Mouse (Mus musculus) kidney, postnatal 14 days (tissue): ENCODE measurements around the gene Setd3.
"Not testable (repeated sequence)": the region's sequence is repeated elsewhere in the genome, so short reads cannot be mapped to it uniquely, and the experiment has no call there.

ENCODE experiments used
- DNase-seq: peaks from one replicate; pipeline ENCODE4 v3.0.0; 2022; ENCODE audit warnings: mixed read lengths

Gene Setd3

GRCm38 (mm10) chr12:108135610-108136208, 43.4 kb downstream of the Setd3 start:
- DNase-seq: no peak

DNA sequence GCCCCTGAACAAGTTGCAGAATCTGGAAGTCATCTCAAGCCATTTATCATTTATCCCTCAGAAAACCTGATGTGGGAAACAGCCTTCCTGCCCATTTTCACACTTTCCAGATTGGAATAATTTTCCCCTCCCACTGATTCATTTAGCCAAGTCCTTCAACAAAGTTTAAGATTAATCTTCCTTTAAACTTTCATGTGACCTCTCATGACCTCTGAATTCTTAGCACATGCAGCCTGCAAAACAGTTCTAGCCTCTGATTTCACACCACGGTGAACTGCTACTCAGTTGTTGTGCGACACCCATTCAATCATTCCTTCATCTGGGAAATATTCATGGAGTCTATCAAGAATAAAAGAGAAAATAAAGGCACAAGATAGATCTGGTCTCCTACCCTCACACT, 45.9 kb downstream of the Setd3 start:
- no peak for DNase-seq

GRCm38 (mm10) chr12:108132450-108133070, 46.6 kb downstream of the Setd3 start:
- peak; percentile 68 for DNase-seq

DNA sequence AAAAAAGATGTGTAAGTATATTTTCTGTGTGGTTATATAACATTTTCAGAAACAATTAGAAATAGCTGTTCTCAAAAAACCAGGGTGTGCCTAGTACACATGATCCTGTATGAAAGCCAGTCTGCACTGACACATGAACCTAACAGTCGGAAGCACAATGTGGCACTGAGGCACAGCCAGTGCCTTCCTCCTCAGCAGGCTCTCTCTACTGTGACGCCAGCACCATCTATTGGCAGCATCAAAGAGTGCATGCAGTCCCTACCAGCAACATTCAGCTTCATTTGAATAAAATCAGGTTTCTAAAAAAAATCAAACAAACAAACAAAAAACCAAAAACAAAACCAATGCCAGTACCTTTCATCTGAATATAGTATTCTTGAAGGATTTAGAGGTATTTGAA, 57.8 kb downstream of the Setd3 start:
- peak; percentile 52 for DNase-seq

GRCm38 (mm10) chr12:108120434-108120833, 58.7 kb downstream of the Setd3 start:
- no peak for DNase-seq

DNA sequence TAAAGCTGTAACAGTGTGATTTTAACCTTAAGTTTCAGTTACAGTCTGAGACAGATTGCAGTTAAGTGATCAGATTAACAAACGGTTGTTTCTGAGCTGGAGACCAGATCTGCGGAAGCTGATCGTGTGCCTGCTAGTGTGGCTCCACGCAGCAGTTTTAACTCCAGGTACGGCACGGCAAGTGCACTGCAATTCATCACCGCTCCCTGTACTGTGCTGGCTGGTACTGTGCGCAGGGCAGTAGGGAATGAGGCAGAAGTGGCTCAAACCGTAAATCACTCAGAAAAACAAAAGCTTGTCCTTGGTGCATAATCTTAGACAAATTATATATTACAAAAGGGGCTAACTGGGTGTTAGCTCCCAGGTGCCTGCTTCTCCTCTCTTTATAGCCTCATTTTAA, 59.2 kb downstream of the Setd3 start:
- DNase-seq: no peak

DNA sequence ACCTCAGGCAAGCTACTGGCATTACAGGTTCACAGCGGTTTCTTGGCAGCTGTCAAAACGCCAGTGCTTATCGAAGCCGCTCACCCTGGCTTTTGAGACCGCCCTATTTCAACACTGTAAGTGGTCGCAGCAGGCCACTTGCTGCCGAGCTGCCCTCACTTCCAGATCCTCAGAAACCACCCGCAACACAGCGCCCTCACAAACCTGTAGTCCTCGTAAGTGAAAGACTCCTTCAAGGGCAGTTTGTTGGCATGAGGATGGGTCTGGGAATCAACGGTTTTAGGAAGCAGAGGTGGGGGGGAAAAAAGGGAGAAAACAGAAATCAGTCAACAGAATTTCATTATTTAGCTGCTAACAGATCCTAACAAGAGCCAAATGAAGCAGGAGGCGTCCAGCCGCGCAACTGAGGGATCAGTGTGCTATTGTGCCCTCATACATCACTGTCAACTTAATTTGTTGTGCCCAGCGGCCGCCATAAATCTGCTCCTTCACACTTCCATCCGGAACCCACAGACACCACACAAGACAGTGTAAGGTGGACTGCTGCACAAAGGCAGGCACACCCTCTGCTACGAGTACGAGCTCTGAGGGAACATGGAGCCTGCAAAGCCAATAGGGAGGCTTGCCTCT, 60.1 kb downstream of the Setd3 start:
- no peak for DNase-seq

GRCm38 (mm10) chr12:108118503-108118901, 60.6 kb downstream of the Setd3 start:
- no peak for DNase-seq

GRCm38 (mm10) chr12:108111191-108111590, 67.9 kb downstream of the Setd3 start:
- no peak for DNase-seq

DNA sequence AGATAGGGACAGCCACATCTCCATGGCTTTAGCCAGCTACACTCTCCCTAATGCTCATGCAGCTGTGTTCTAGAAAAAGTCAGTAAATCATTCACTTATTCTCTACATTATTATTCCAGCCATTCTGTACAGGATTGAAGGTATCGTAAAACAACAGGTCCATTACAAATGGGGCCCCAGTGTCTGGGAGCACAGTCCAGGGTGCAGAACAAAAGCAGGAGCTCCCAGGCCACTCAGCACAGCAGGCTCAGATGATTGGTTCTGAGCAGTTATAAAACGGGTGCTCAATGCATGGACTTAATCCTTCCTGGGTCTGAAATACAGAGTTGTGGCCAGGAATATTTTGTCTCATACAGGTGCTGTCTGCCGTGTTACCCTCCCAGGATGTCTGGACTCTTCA, 68.4 kb downstream of the Setd3 start:
- DNase-seq: no peak

DNA sequence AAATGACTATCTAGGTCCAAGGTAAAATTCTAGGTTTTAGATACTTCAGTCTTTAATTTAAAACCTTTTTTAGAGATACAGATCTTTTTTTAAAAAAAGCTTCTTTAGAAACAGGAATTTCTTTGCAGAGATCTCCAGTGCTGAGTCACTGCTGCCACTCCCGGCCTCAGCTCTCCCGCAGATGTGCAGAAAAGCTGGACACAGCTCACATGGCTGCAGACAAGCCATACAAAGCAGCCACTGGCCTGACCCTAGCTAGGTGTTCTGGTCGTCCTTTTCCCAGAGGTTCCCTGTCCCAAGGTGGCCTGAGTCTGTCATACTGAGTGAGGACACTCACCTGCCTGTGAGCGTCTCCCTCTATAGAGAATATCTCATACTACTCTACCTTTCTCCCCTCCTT, 69.4 kb downstream of the Setd3 start:
- DNase-seq: no peak

DNA sequence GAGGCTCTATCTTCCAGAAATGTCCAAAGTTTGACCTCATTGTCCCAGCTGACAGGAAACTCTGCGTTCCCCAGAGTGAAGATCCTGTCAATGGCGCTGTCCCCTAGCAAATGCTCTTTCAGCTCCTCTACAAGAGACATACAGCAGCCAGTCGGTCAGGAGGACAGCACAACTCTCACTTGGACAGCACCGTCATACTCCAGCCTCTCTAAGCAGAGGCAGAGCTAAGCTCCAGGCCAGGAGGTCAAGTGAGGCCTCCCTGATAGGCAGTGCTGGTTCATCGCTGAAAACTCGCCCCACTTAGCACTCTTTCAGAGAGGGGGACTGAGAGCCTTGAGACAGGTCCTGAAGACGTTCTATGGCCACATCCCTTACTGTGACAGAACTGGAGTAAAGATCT, 70.5 kb downstream of the Setd3 start:
- not testable (repeated sequence) for DNase-seq

- no peak for DNase-seq
Measured at GRCm38 (mm10) chr12:108103292-108103691, 75.8 kb downstream of the Setd3 start.

DNA sequence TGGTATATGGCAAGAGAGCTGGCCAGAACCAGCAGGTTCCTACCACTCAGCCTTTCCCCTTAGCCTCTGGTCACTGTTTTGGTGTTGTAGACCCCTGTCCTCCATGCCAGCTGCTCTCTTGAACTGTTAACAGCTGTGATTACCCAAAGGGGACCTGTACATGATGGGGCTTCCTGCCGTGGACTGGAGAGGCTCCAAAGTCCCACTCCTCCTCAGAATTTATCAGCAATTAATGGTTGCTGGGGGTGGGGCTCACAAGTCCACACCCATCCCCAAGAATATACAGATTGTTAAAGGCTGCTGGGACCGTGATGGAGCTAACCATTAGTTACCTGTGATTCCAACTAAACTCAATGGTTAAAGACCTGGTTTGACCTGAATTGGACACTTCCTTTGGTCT, 77.0 kb downstream of the Setd3 start:
- no peak for DNase-seq

- no peak for DNase-seq
Measured at GRCm38 (mm10) chr12:108100181-108100580, 78.9 kb downstream of the Setd3 start.

DNA sequence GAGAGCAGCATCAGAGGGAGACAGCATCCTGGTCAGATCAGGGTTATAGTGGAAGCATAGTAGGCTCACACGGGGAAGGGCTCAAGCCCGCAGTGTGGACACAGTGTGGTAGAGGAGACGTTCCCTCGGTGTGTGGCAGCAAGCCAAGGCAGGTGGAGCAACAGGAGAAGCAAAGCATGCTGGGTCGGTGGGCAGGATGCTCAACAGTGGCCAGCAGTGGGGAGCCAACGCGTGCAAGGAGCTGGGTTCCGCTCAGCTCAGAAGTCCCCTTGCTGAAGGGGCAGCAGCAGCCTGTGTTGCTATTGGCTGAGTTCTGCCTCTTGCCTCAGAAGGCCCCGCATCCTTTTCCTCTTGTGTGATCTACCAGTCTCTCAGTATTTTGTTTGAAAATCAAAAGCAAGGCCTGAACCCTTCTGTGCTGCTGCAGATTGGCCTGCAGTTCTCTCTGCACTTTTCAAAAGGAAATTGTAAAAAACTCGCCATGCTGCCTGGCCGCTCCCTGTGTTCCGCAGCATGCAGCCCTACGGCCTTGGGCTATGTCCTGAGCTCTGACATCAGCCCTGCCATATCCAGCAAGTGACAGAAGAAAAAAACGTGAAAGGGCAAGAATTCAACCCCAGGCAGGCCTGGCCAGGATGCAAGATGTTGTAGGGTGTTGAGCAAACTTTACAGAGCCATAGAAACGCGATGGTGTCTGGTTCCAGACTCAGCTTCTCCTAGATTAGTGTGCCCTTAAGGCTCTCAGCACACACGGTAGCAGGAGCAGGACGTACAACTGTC, 80.7 kb downstream of the Setd3 start:
- DNase-seq: no peak

DNA sequence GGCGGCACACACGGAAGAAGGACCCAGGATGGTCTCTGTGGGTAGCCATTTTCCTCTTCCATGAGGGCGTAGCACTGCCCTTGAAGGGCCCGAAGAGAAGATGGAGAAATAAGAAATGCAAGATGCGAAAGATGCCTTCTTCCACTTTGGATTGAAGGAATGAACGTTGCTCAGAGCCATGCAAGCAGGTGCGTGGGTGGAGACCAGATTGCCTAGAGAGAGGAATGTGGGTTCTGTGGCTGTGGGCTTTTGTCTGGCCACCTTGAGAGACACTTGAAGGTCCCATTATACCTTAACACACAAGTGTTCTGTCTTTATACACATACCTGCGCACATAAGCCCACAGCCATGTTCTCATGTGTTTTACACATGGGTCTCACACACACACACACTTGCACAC, 81.5 kb downstream of the Setd3 start:
- DNase-seq: no peak

DNA sequence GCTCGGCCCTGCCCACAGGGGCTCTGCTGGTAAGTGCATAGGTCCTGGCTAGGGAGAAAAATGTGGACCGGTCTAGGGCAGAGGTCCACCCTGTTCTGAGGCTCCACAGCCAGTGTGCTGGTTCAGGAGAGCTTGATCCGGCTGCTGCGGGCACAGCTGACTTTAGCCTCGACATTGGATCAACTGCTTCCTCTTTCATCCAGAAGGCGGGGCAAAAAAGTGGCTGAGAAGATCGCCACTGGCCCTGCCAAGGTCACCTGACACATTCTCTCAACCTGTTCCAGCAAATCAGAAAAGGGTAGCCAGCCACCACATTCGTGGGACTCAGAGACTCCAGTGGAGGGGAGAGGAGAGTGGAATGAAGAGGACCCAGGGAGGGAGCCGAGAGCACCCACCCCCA, 90.9 kb downstream of the Setd3 start:
- no peak for DNase-seq

DNA sequence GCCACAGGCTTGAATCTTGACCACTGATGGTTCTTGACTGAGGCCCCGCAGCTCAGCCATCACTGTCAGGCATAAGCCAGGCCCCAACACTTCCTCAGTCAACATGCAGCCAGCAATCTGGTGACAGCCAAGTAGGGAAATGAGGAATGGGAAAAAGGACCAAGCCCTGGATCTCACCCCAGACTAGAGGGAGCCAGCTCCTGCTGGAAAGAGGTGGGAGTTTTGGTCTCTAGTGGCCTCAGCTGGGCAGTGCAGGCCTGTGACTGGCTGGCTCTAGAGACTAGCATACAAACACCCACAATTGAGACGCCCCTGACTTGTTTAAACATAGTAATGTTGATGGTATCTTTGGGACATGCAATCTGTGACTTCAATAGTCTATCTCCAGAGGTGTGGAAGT, 91.6 kb downstream of the Setd3 start:
- DNase-seq: no peak

DNA sequence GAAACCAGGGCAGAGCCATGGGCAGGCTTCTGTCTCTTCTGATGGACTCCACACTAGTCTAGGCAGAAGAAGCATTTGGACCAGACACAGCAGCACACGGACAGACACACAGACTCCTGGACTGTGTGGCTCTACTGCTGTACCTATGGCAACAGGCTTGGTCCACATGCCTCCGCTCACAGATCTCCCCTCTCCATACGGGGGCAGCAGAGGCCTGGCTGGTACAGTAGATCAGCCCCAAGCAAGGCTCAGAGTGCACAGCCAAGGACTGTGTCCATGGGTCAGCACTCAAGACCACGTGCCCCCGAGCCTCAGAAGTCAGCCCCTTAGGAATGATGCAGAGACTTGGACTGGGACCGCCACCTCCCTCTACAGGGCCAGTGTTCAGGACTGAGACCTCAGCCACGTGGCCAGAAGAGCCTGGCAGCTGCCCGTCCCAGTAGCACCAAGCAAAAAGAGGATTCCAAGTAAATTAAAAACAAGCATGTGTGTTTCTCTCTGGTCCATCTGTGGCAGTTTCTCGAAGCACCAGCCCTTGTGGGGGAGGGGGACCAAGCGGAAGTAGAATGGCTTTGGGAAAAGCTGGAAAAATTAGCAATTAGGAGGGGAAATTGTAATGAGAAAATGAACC, 100.9 kb downstream of the Setd3 start:
- DNase-seq: no peak

DNA sequence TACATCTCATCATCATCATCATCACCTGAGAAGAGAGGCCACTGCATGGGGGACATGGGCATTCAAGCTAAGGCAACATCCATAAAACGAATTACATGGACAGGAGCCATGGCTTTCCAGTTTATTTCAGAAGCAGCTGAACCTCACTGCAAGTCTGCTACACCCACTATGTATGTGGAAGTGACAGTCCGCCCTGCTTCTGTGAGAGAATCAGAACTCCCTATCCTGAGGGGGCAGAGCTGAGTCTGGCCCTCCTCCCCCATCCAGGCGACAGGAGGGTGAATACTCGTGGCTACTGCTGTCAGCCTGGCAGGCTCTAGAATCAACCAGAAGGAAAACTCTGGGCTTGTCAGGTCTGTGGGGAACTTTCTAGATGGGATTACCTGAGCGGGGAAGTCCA, 106.2 kb downstream of the Setd3 start:
- DNase-seq: no peak

- DNase-seq: no peak
Measured at GRCm38 (mm10) chr12:108070685-108071662, 108.1 kb downstream of the Setd3 start.
